Mouse (Mus musculus): ENCODE data around the gene Iqgap2. TPM values are rescaled to one million over a fixed set of nuclear protein-coding genes. Genes with fewer than 3 reads are reported as not detected.
A peak's percentile ranks its signal among the peaks of the same experiment; 100 is the strongest.

Iqgap2 gene
- polyA plus RNA-seq, 1 experiment, result 12.5 TPM

GRCm38 (mm10) chr13:95782311-95782968 lies 109.3 kb downstream of the Iqgap2 start:
- DNase-seq, result peak; percentile 47
- Histone ChIP-seq H3K4me1 (ENCODE audit: control insufficient read depth, insufficient read depth, low read length) (peaks cover 20% of the 10 kb centered on the region; the same call in 1 of the 2 replicates), H3K4me3 (ENCODE audit: insufficient read depth, low read depth, low read length) (no peak overlapping the region), H3K27me3 (replicated peaks; ENCODE audit: control insufficient read depth, insufficient read depth, low read length) (no peaks in the 10 kb centered on the region), H3K36me3 (ENCODE audit: control insufficient read depth, insufficient read depth, low read length) (no peaks in the 10 kb centered on the region), H3K27ac (ENCODE audit: insufficient read depth, low read depth, low read length) (no peak overlapping the region)
- 64% methylated on average over 15 of the region's 15 CpGs for WGBS
- no peak for TF ChIP-seq POLR2A (IDR thresholded peaks at IDR 0.05; ENCODE audit: low read depth, low read length)
- TF ChIP-seq CTCF (conservative IDR thresholded peaks at IDR 0.05; ENCODE audit: insufficient read depth, insufficient read length, low read depth, low read length), result no peak

GRCm38 (mm10) chr13:95780038-95780437 lies 111.7 kb downstream of the Iqgap2 start:
- Histone ChIP-seq H3K4me3 (ENCODE audit: insufficient read depth, low read depth, low read length) (no peak overlapping the region), H3K27ac (ENCODE audit: insufficient read depth, low read depth, low read length) (no peak overlapping the region; the same call in 1 of the 2 replicates), H3K36me3 (ENCODE audit: control insufficient read depth, insufficient read depth, low read length) (no peaks in the 10 kb centered on the region), H3K4me1 (ENCODE audit: control insufficient read depth, insufficient read depth, low read length) (peaks cover 22% of the 10 kb centered on the region; the same call in 1 of the 2 replicates), H3K27me3 (replicated peaks; ENCODE audit: control insufficient read depth, insufficient read depth, low read length) (no peaks in the 10 kb centered on the region)
- TF ChIP-seq POLR2A (IDR thresholded peaks at IDR 0.05; ENCODE audit: low read depth, low read length) (no peak), CTCF (conservative IDR thresholded peaks at IDR 0.05; ENCODE audit: insufficient read depth, insufficient read length, low read depth, low read length) (no peak)
- WGBS, result 58% methylated on average over 7 of the region's 7 CpGs
- peak; percentile 41 for DNase-seq

- no peaks in the 10 kb centered on the region for H3K36me3 ChIP-seq (ENCODE audit: control insufficient read depth, insufficient read depth, low read length)
- 73% methylated on average over 8 of the region's 8 CpGs for WGBS
- H3K27me3 ChIP-seq (replicated peaks; ENCODE audit: control insufficient read depth, insufficient read depth, low read length), result no peaks in the 10 kb centered on the region
- no peak overlapping the region for H3K27ac ChIP-seq (ENCODE audit: insufficient read depth, low read depth, low read length)
- TF ChIP-seq CTCF (conservative IDR thresholded peaks at IDR 0.05; ENCODE audit: insufficient read depth, insufficient read length, low read depth, low read length) (no peak), POLR2A (IDR thresholded peaks at IDR 0.05; ENCODE audit: low read depth, low read length) (no peak)
- peak; percentile 14 for DNase-seq
- no peak overlapping the region for H3K4me3 ChIP-seq (ENCODE audit: insufficient read depth, low read depth, low read length)
- H3K4me1 ChIP-seq (ENCODE audit: control insufficient read depth, insufficient read depth, low read length), result peaks cover 22% of the 10 kb centered on the region; the same call in 1 of the 2 replicates
These were observed 112.5 kb downstream of the Iqgap2 start for GRCm38 (mm10) chr13:95779261-95779660.

GRCm38 (mm10) chr13:95778761-95779161 lies 113.0 kb downstream of the Iqgap2 start:
- peak; percentile 9 for DNase-seq
- H3K4me3 ChIP-seq (ENCODE audit: insufficient read depth, low read depth, low read length), result no peak overlapping the region
- H3K27me3 ChIP-seq (replicated peaks; ENCODE audit: control insufficient read depth, insufficient read depth, low read length), result no peaks in the 10 kb centered on the region
- no peak overlapping the region for H3K27ac ChIP-seq (ENCODE audit: insufficient read depth, low read depth, low read length)
- no peaks in the 10 kb centered on the region for H3K36me3 ChIP-seq (ENCODE audit: control insufficient read depth, insufficient read depth, low read length)
- no peak for TF ChIP-seq POLR2A (IDR thresholded peaks at IDR 0.05; ENCODE audit: low read depth, low read length)
- no peak for TF ChIP-seq CTCF (conservative IDR thresholded peaks at IDR 0.05; ENCODE audit: insufficient read depth, insufficient read length, low read depth, low read length)
- H3K4me1 ChIP-seq (ENCODE audit: control insufficient read depth, insufficient read depth, low read length), result peaks cover 22% of the 10 kb centered on the region; the same call in 1 of the 2 replicates
- 62% methylated on average over 9 of the region's 9 CpGs for WGBS

GRCm38 (mm10) chr13:95777651-95778391 lies 113.9 kb downstream of the Iqgap2 start:
- no peak for DNase-seq
- no peak for TF ChIP-seq POLR2A (IDR thresholded peaks at IDR 0.05; ENCODE audit: low read depth, low read length)
- TF ChIP-seq CTCF (conservative IDR thresholded peaks at IDR 0.05; ENCODE audit: insufficient read depth, insufficient read length, low read depth, low read length), result no peak
- no peak overlapping the region; the same call in 1 of the 2 replicates for H3K27ac ChIP-seq (ENCODE audit: insufficient read depth, low read depth, low read length)
- H3K27me3 ChIP-seq (replicated peaks; ENCODE audit: control insufficient read depth, insufficient read depth, low read length), result no peaks in the 10 kb centered on the region
- no peak overlapping the region for H3K4me3 ChIP-seq (ENCODE audit: insufficient read depth, low read depth, low read length)
- peaks cover 19% of the 10 kb centered on the region; the same call in 1 of the 2 replicates for H3K4me1 ChIP-seq (ENCODE audit: control insufficient read depth, insufficient read depth, low read length)
- no peaks in the 10 kb centered on the region for H3K36me3 ChIP-seq (ENCODE audit: control insufficient read depth, insufficient read depth, low read length)
- WGBS, result 89% methylated on average over 5 of the region's 5 CpGs

- Histone ChIP-seq H3K4me3 (ENCODE audit: insufficient read depth, low read depth, low read length) (no peak overlapping the region), H3K27ac (ENCODE audit: insufficient read depth, low read depth, low read length) (no peak overlapping the region; the same call in 1 of the 2 replicates), H3K36me3 (ENCODE audit: control insufficient read depth, insufficient read depth, low read length) (no peaks in the 10 kb centered on the region), H3K27me3 (replicated peaks; ENCODE audit: control insufficient read depth, insufficient read depth, low read length) (no peaks in the 10 kb centered on the region), H3K4me1 (ENCODE audit: control insufficient read depth, insufficient read depth, low read length) (peaks cover 14% of the 10 kb centered on the region; the same call in 1 of the 2 replicates)
- DNase-seq, result peak; percentile 87
- TF ChIP-seq POLR2A (IDR thresholded peaks at IDR 0.05; ENCODE audit: low read depth, low read length) (no peak), CTCF (conservative IDR thresholded peaks at IDR 0.05; ENCODE audit: insufficient read depth, insufficient read length, low read depth, low read length) (peak; percentile 86)
- WGBS, result 17% methylated on average over 2 of the region's 2 CpGs
These were observed 114.5 kb downstream of the Iqgap2 start for GRCm38 (mm10) chr13:95777237-95777636.
